Mouse (Mus musculus): Measurements from ENCODE around the gene Trim41.
"Not testable (repeated sequence)": the region's sequence is repeated elsewhere in the genome, so short reads cannot be mapped to it uniquely, and the experiment has no call there.

The Trim41 gene

GRCm38 (mm10) chr11:48816800-48817665, at the start of gene Trim41:
Gene Trim41, minus strand, starts transcription at chr11:48817353.
- DNase-seq (ENCODE audit: low spot score) = peak; percentile 96

GRCm38 (mm10) chr11:48866481-48866880, 49.3 kb upstream of the Trim41 start:
- no peak for DNase-seq (ENCODE audit: low spot score)

- no peak for DNase-seq (ENCODE audit: low spot score)
These were observed 46.7 kb upstream of the Trim41 start for GRCm38 (mm10) chr11:48863808-48864207.

DNA sequence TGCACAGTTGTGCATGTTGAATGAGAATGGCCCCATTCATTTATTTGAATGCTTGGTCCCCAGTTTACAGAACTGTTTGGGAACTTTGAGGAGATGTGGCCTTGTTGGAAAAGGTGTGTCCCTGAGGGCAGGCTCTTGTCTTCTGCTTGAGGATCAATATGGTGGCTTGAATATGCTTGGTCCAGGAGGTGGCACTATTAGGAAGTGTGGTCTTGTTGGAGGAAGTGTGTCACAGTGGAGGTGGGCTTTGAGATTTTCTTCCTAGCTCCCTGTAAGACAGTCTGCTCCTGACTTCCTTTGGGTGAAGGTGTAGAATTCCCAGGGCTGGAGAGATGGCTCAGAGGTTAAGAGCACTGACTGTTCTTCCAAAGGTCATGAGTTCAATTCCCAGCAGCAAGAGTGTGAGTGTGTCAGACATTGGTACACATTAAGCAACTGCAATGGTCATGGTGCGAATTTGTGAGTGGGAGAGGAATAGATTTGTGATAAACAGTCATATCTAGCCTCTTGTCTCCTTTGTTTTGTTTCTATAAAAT, 45.7 kb upstream of the Trim41 start:
- no peak for DNase-seq (ENCODE audit: low spot score)

DNA sequence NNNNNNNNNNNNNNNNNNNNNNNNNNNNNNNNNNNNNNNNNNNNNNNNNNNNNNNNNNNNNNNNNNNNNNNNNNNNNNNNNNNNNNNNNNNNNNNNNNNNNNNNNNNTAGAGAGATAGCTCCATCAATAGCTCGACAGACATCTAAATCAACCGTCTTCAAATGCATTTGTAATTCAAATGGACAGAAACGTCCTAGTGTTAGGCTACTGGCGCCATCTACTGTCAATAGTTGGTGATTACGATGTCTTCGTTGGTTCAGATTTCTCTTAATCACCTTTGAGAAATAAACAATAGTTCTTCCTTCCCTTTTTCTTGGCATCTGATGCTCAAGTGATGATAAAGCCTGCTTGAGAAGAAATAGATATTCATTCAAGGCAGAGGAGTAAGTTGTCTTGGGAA, 41.9 kb upstream of the Trim41 start:
- DNase-seq (ENCODE audit: low spot score) = peak; percentile 60

GRCm38 (mm10) chr11:48853474-48854180, 36.5 kb upstream of the Trim41 start:
- peak; percentile 85 for DNase-seq (ENCODE audit: low spot score)

DNA sequence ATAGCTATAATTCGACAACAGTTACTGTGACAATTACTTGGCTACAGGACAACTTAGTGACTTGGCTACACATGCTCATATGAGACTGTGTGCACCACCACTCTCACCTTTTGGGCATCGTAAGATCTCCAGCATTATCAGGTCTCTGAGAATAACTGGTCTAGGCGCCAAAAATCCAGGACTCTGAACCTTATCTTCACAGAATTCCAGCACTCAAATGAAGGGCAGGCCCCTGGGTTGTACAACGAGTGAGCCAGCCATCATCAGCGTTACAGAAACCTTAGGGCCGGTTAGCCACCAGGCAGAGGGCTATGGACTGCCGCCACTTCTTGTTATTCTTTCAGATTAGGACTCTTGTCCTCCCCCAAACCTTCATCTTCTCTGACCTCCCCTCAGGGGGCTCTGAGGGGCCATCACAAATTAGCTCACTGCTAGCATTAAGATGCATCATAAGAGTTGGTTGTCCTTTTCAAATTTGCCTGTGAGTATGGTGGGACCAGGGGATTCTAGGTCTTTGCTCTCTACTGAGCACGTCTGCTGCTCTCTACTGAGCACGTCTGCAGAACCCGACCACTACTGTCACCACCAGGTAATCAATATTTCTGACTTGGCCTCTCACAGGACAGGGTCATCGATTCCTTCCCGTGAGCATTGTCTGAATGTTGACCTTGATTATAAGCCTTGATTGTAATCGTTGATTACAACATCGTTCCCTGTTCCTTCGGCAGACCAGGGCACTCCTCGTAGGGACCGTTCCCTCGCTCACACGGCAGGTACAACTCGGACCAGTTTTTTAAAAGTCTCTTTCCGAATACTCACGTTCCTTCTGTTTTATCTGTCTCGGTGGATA, 35.7 kb upstream of the Trim41 start:
- DNase-seq (ENCODE audit: low spot score) = no peak

DNA sequence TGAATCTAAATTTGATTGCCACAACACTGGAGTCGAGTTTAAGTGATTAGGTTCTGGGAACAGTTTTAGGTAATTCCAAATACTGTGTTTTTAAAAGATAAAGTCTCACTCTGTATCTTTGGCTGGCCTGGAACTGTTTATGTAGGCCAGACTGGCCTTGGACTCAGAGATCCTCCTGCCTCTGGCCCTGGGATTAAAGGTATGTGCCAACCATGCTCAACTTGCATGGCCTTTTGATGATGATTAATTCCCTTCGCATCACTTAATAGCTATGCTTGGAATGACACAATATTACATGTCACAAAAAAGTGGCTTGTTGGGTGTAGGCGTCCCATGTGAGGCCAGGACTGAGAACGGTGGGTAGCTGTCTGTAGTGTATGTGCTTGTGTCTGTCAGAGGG, 35.0 kb upstream of the Trim41 start:
- DNase-seq (ENCODE audit: low spot score) = no peak

DNA sequence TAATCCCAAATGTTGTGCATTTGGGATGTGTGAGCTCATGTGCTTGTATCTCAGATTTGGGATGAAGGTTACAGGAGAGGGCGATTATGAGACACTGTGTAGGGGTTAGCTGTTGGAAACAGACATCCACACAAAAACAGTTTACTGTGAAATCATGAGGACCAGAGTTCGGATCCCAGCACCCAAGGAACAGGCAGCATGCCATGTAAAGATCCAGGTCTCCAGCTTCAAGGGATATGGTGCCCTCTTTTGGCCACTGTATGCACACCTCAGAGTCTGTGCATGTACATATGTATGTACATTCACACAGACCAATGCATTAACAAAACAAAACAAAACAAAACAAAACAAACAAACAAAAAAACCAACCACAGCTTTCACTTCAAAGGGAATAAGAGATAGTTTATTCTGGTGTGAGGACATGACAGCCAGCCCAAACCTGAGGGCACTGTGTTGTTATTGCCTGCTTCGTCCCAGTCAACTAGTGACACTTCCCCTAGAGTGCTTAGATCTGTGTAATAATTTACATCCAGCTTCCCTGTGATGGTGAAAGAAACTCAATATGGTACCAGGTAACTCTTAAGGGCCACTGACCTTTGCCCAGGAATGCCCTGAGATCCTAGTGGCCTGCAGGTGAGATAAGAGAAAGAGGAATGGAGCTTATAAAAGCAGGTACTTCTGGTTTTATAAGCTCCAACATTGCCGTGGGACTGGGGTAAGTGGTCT, 34.3 kb upstream of the Trim41 start:
- DNase-seq (ENCODE audit: low spot score) = no peak

GRCm38 (mm10) chr11:48850240-48850639, 33.1 kb upstream of the Trim41 start:
- DNase-seq (ENCODE audit: low spot score) = no peak

- no peak for DNase-seq (ENCODE audit: low spot score)
These were observed 29.7 kb upstream of the Trim41 start for GRCm38 (mm10) chr11:48846881-48847280.

DNA sequence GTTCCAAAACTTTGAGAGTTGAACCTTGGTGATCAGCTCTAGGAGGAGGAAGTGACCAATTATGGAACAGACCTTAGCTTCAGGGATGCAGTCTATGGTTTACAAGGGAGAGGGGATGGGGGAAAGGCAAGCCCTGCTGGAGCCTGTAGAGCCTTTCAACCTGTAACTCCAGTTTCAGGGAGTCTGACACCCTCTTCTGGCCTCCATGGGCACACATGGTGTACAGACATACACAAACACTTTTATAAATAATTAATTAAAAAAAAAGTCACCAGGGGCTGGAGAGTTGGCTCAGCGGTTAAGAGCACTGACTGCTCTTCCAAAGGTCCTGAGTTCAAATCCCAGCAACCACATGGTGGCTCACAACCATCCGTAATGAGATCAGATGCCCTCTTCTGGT, 29.2 kb upstream of the Trim41 start:
- not testable (repeated sequence) for DNase-seq (ENCODE audit: low spot score)

GRCm38 (mm10) chr11:48845244-48845815, 28.2 kb upstream of the Trim41 start:
- no peak for DNase-seq (ENCODE audit: low spot score)

- no peak for DNase-seq (ENCODE audit: low spot score)
These were observed 27.2 kb upstream of the Trim41 start for GRCm38 (mm10) chr11:48844309-48844708.

DNA sequence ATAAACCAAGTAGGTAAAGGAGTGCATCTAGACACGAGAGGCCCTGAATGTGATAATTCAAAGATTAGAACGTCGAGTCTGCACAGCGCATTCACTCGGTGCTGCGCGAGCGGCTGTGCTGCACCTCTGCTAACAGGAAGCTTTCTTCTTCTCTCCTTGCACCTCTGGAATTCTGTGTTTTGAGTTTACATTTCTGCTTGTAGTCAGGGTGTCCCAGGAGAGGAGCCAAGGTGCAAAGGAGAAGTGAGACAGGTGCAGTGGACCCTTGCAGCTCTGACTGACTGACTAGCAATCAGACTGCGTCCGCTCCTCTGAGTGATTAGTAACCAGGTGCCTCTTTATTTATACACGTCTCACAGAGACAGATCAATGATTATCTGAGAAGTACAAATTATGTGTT, 26.0 kb upstream of the Trim41 start:
- no peak for DNase-seq (ENCODE audit: low spot score)

DNA sequence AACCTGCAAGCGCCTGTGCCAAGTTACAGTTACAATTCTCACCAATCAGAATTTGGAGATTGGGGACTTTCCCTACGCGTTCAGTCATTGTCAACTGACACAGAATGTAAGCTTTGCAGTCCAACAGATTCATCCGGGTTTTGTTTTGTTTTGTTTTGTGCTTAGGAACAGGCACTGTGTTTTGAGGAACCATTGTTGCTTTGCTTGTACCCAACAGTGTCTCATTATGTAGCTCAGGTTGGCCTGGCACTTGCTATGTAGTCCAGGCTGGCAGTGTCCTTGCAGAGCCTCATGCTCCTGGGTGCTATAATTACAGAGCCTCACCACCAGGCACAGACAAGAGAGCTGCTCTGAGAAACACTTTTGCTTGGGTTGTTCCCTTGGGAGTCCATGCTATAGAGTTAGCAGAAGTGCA, 25.2 kb upstream of the Trim41 start:
- DNase-seq (ENCODE audit: low spot score) = no peak

DNA sequence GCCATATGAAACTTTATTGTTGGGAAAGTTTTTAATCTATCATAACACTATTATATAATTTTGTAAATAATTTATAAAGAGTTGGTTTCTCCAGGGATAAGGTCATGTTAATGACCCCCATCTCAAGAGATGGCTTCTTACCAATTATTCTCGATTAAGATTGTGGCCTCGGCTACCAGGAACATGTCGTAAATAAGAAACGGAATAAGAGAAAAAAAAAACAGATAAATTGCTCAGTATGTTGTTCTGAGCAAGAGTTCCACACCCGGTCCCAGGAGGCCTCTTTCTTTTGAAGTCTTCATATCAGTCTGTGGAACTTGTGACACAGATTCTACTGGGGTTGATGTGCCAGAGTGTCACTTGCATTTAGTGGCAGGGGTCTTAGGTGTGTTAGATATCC, 24.1 kb upstream of the Trim41 start:
- DNase-seq (ENCODE audit: low spot score) = no peak

- DNase-seq (ENCODE audit: low spot score) = no peak
These were observed 23.7 kb upstream of the Trim41 start for GRCm38 (mm10) chr11:48840805-48841204.

GRCm38 (mm10) chr11:48838879-48839680, 21.9 kb upstream of the Trim41 start:
- DNase-seq (ENCODE audit: low spot score) = no peak

DNA sequence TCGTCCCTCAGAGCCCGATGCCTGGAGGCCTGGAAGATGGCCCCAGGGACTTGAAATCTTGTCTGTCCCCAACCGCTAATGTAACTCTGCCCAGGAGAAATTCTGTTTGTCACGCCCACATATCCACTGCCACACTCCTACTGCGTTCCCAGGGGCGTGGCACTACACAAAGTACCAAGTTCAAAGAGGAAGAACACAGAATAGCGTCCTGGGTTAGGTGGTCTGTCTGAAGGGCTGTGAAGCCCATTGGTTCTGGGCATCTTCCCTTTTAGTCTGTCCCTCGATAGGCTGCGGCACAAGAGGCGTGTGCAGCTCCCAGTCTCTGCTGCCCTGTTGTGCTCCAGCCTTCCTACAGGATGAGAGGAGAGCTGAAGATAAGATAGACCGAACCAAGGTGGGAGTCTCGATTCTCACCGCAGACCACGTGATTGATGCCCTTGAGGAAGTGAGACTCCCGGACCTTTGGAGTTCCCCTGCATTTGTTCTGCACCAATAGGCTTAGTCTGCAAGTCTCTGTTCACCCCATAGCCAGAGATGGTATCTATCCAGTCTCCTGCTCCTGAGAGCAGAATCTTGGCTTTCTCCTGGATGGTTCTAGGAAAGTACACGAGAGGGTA, 21.1 kb upstream of the Trim41 start:
- DNase-seq (ENCODE audit: low spot score) = no peak
